Mouse (Mus musculus) ES-Bruce4 (cell line): Measurements from ENCODE around the gene Gpr26.

Source experiments
- CTCF ChIP-seq: IDR thresholded peaks from one replicate; pipeline ENCODE4 v1.8.1; 2011; ENCODE audit warnings: low read depth, low read length
- EP300 ChIP-seq: IDR thresholded peaks from 2 replicates; pipeline ENCODE4 v1.6.1; 2011; ENCODE audit warnings: low read depth, low read length; ENCODE audit not compliant: insufficient read depth
- POLR2A ChIP-seq: IDR thresholded peaks from one replicate; pipeline ENCODE4 v1.8.1; 2011; ENCODE audit warnings: low read length; ENCODE audit not compliant: insufficient read depth

DNA sequence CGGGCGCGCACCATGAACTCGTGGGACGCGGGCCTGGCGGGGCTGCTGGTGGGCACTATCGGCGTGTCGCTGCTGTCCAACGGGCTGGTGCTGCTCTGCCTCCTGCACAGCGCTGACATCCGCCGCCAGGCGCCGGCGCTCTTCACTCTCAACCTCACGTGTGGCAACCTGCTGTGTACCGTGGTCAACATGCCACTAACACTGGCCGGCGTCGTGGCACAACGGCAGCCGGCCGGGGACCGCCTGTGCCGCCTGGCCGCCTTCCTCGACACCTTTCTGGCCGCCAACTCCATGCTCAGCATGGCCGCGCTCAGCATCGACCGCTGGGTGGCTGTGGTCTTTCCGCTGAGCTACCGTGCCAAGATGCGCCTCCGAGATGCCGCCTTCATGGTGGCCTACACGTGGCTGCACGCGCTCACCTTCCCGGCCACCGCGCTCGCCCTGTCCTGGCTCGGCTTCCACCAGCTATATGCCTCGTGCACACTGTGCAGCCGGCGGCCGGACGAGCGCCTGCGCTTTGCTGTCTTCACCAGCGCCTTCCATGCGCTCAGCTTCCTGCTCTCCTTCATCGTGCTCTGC is 745 bp downstream of the Gpr26 start:
- TF ChIP-seq CTCF: no peak
- no peak for TF ChIP-seq EP300
- TF ChIP-seq POLR2A: no peak
